Mouse (Mus musculus) CH12.LX (cell line): ENCODE measurements at regions not wholly inside any gene's neighbourhood (a gene's known extent, or its start where the extent isn't known, plus 50 kb on each side); places are given as distances from the start of the nearest gene placed in this dataset.

Experiments used
- DNase-seq: peaks from one replicate; pipeline ENCODE4 v3.0.0-alpha.2; 2013; ENCODE audit errors: extremely low read depth
- H3K27ac ChIP-seq: 2 replicates; pipeline ENCODE4 v1.5.1; 2012; ENCODE audit warnings: low read depth, mild to moderate bottlenecking, control low read depth, moderate library complexity; ENCODE audit not compliant: insufficient read depth
- H3K27me3 ChIP-seq: replicated peaks from 2 replicates; pipeline ENCODE3; 2012; ENCODE audit warnings: inconsistent platforms
- H3K36me3 ChIP-seq, 2 experiments: replicated peaks in 1 of 2; 2 replicates each; pipeline versions ENCODE3 to v1.6.1; 2012; ENCODE audit warnings: inconsistent platforms in 1 of 2, low read length in 1 of 2, mild to moderate bottlenecking in 1 of 2, mixed read lengths in 1 of 2, moderate library complexity in 1 of 2; ENCODE audit not compliant: control insufficient read depth in 1 of 2, insufficient read depth in 1 of 2
- H3K4me1 ChIP-seq, 2 experiments: 2 replicates each; pipeline ENCODE4 v1.6.1; 2012; ENCODE audit warnings: inconsistent platforms in 1 of 2, moderate library complexity in 1 of 2; ENCODE audit not compliant: insufficient read depth in 2 of 2, control insufficient read depth in 1 of 2
- H3K4me2 ChIP-seq: 2 replicates; pipeline ENCODE4 v1.6.1; 2012; ENCODE audit warnings: low read depth, mild to moderate bottlenecking, control low read depth; ENCODE audit not compliant: poor library complexity, insufficient read depth, severe bottlenecking
- H3K4me3 ChIP-seq, 3 experiments: fragments of 150-350 bp in 1 of 3; sonication (generic) in 1 of 3; replicated peaks in 1 of 3; 2 replicates each; pipeline versions ENCODE3 to v1.5.1; 2011 to 2012; ENCODE audit warnings: low read depth in 2 of 3, low read length in 2 of 3, mild to moderate bottlenecking in 2 of 3, moderate library complexity in 2 of 3, control low read depth in 1 of 3, improper control_type of control experiment in 1 of 3, inconsistent platforms in 1 of 3, mixed read lengths in 1 of 3; ENCODE audit not compliant: poor library complexity in 1 of 3
- H3K79me2 ChIP-seq: replicated peaks from 2 replicates; pipeline ENCODE4 v1.6.1; 2012; ENCODE audit warnings: mild to moderate bottlenecking, moderate library complexity; ENCODE audit not compliant: control insufficient read depth, poor library complexity, insufficient read depth, severe bottlenecking; ENCODE audit errors: extremely low read depth
- H3K9ac ChIP-seq: 2 replicates; pipeline ENCODE4 v1.6.1; 2012; ENCODE audit warnings: low read depth, mild to moderate bottlenecking, control low read depth, moderate library complexity; ENCODE audit not compliant: insufficient read depth
- H3K9me3 ChIP-seq: replicated peaks from 2 replicates; pipeline ENCODE3; 2012; ENCODE audit warnings: low read length, inconsistent platforms, mixed read lengths
- BHLHE40 ChIP-seq: IDR thresholded peaks from 2 replicates; pipeline ENCODE4 v1.6.1; 2011; ENCODE audit warnings: mild to moderate bottlenecking, low read depth, low read length, improper control_type of control experiment
- CHD1 ChIP-seq: IDR thresholded peaks from 2 replicates; pipeline ENCODE4 v1.6.1; 2012; ENCODE audit warnings: low read depth, low read length, improper control_type of control experiment, inconsistent platforms
- CHD2 ChIP-seq: IDR thresholded peaks from 2 replicates; pipeline ENCODE4 v1.6.1; 2011; ENCODE audit warnings: low read length, improper control_type of control experiment
- CTCF ChIP-seq, 2 experiments: IDR thresholded peaks in 1 of 2; conservative IDR thresholded peaks in 1 of 2; 2 replicates each; pipeline ENCODE4 v1.5.1; 2011 to 2012; ENCODE audit warnings: low read depth in 2 of 2, low read length in 2 of 2, improper control_type of control experiment in 1 of 2, inconsistent platforms in 1 of 2, mild to moderate bottlenecking in 1 of 2, moderate library complexity in 1 of 2
- E2F4 ChIP-seq: IDR thresholded peaks from 2 replicates; pipeline ENCODE4 v1.6.1; 2011; ENCODE audit warnings: low read depth, low read length, improper control_type of control experiment; ENCODE audit not compliant: insufficient replicate concordance
- EP300 ChIP-seq: IDR thresholded peaks from 2 replicates; pipeline ENCODE4 v1.6.1; 2011; ENCODE audit warnings: low read length, improper control_type of control experiment
- HCFC1 ChIP-seq: IDR thresholded peaks from 2 replicates; pipeline ENCODE4 v1.6.1; 2012; ENCODE audit warnings: low read depth, mild to moderate bottlenecking, inconsistent platforms, low read length, improper control_type of control experiment
- IRF4 ChIP-seq: IDR thresholded peaks from 2 replicates; pipeline ENCODE4 v1.6.1; 2014; ENCODE audit warnings: low read depth, mild to moderate bottlenecking, inconsistent platforms, low read length, improper control_type of control experiment
- JUND ChIP-seq: conservative IDR thresholded peaks from 2 replicates; pipeline ENCODE4 v1.6.1; 2011; ENCODE audit warnings: low read depth, low read length, improper control_type of control experiment
- KAT2A ChIP-seq: IDR thresholded peaks from 2 replicates; pipeline ENCODE4 v1.6.1; 2012; ENCODE audit warnings: low read length, improper control_type of control experiment, inconsistent platforms; ENCODE audit not compliant: insufficient replicate concordance
- MAFK ChIP-seq: IDR thresholded peaks from 2 replicates; pipeline ENCODE4 v1.6.1; 2011; ENCODE audit warnings: low read length, improper control_type of control experiment; ENCODE audit not compliant: insufficient replicate concordance
- MEF2A ChIP-seq: IDR thresholded peaks from 2 replicates; pipeline ENCODE4 v1.6.1; 2014; ENCODE audit warnings: low read depth, mild to moderate bottlenecking, inconsistent platforms, low read length, improper control_type of control experiment, borderline replicate concordance
- MYC ChIP-seq: IDR thresholded peaks from 2 replicates; pipeline ENCODE4 v1.6.1; 2011; ENCODE audit warnings: low read depth, mild to moderate bottlenecking, improper control_type of control experiment, low read length
- NELFE ChIP-seq: IDR thresholded peaks from 2 replicates; pipeline ENCODE4 v1.6.1; 2011; ENCODE audit warnings: low read depth, low read length, improper control_type of control experiment
- PAX5 ChIP-seq: IDR thresholded peaks from 2 replicates; pipeline ENCODE4 v1.6.1; 2012; ENCODE audit warnings: low read length, inconsistent platforms, mixed read lengths
- POLR2A ChIP-seq: IDR thresholded peaks from 2 replicates; pipeline ENCODE4 v1.6.1; 2011; ENCODE audit warnings: low read depth, mild to moderate bottlenecking, improper control_type of control experiment, low read length
- POLR2AphosphoS2 ChIP-seq: IDR thresholded peaks from 2 replicates; pipeline ENCODE4 v1.6.1; 2011; ENCODE audit warnings: low read depth, low read length, improper control_type of control experiment
- SMC3 ChIP-seq: IDR thresholded peaks from 2 replicates; pipeline ENCODE4 v1.6.1; 2011; ENCODE audit warnings: low read depth, low read length, improper control_type of control experiment
- UBTF ChIP-seq: IDR thresholded peaks from 2 replicates; pipeline ENCODE4 v1.6.1; 2012; ENCODE audit warnings: low read depth, mild to moderate bottlenecking, inconsistent platforms, low read length, improper control_type of control experiment, moderate library complexity
- USF1 ChIP-seq: IDR thresholded peaks from 2 replicates; pipeline ENCODE4 v1.6.1; 2014; ENCODE audit warnings: low read depth, mild to moderate bottlenecking, inconsistent platforms, low read length, improper control_type of control experiment
- USF2 ChIP-seq: conservative IDR thresholded peaks from 2 replicates; pipeline ENCODE4 v1.6.1; 2011; ENCODE audit warnings: low read depth, low read length, improper control_type of control experiment
- ZKSCAN1 ChIP-seq: IDR thresholded peaks from 2 replicates; pipeline ENCODE4 v1.6.1; 2012; ENCODE audit warnings: low read depth, inconsistent platforms, low read length, improper control_type of control experiment, borderline replicate concordance
- ZMIZ1 ChIP-seq: IDR thresholded peaks from 2 replicates; pipeline ENCODE4 v1.6.1; 2012; ENCODE audit warnings: low read depth, mild to moderate bottlenecking, inconsistent platforms, low read length, improper control_type of control experiment
- ZNF384 ChIP-seq: IDR thresholded peaks from 2 replicates; pipeline ENCODE4 v1.6.1; 2012; ENCODE audit warnings: low read depth, low read length, improper control_type of control experiment, inconsistent platforms
- dilution Hi-C: fragments of 300-500 bp; cut with MboI; formaldehyde crosslinking; loops from 2 replicates; pipeline ENCODE4 v1.14.3; 2020; ENCODE audit warnings: low sequenced_read_pairs; ENCODE audit not compliant: extremely low pct_unique_long_range_greater_than_20kb, extremely low pct_ligation_motif_present
- in situ Hi-C: fragments of 300-500 bp; cut with MboI; formaldehyde crosslinking; loops from 3 replicates; pipeline ENCODE4 v1.14.3; 2019; ENCODE audit warnings: low sequenced_read_pairs, low pct_ligation_motif_present, low pct_unique_long_range_greater_than_20kb, mixed read lengths

DNA sequence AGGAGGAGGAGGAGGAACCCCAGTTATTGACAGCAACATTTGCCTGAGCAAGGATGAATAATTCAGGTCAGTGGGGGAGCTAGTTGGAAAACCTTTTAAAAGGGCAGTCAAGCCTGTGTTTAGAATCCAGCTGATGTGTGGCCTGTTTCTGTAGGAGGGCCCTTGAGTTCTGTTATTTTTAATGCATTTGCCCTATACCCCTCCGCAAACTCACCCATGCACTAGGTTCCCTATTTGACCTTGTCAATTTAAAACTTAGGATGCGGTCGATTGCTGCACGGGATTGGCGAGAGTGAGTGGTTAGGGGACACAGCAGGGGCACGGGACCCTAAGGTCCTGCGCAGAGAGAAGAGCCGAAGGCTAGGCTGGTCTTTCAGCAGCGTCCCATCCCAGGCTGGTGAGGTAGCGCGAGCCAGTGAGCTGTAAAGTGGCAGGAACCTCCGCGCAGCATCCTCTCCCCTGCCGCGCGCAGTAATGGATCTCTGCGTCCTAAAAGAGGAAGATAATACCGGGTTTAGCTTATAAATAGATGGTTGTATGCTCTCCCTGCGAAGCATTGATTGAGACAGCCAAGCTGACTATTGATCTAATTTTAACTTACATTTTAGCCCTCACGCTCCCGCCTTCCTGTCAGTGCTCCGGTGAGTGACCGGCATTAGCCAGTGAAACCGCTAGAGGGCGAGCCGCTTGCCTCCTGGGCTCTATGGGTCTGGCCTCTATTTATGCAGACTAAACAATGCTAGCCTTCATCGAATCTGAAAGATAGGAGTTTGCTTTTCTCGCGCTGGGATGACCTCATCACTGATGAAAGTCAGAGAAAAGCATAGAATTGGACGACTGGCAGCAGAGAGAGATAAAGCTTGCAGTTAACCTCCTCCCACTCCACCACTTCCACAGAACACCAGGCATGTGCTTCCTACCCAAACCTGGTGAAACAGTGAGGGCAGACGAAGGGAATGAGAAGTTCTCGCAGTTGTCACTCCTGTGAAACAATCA lies 245.5 kb downstream of the Cd47 start (continued):
- TF ChIP-seq UBTF (no peak; the same call in 1 of the 2 replicates), JUND (peak; percentile 62), USF2 (no peak), KAT2A (no peak), BHLHE40 (peak; percentile 84), MYC (peak; percentile 78; the same call in 1 of the 2 replicates), IRF4 (peak; percentile 96), CHD2 (peak; percentile 76), POLR2AphosphoS2 (no peak), PAX5 (no peak), NELFE (peak; percentile 57; the same call in 1 of the 2 replicates), MEF2A (peak; percentile 89; the same call in 1 of the 2 replicates), MAFK (peak; percentile 54; the same call in 1 of the 2 replicates), POLR2A (peak; percentile 62), SMC3 (peak; percentile 87), CHD1 (no peak), EP300 (peak; percentile 66; the same call in 1 of the 2 replicates), E2F4 (peak; percentile 75; the same call in 1 of the 2 replicates), CTCF (conservative IDR thresholded peaks at IDR 0.05 in 1 of 2, IDR thresholded peaks at IDR 0.05 in 1 of 2; ENCODE audit: low read depth in 2 of 2, low read length in 2 of 2) (peak; percentile 79 to 95), HCFC1 (peak; percentile 60)
- TF ChIP-seq, all 38 proteins: peak for 27

DNA sequence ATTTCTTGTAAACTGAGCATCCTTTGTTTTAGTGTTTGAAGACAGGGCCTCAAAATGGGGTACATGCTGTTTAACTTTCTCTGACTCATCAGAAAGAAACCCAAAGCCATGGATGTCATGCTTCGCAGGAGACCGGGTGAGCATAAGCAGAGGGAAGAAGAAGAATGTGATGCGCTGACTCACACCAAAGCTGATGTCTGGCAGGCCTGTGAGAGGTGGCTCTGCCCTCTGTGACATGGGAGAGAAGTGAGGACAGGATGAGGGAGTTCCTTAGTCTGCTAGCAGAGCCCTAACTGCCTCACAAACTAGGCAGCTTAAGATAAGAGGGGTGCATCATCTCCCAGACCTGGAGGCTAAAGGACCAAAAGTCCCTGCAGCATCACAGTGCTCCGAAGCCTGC lies 263.2 kb downstream of the Cd47 start:
- Histone ChIP-seq H3K27ac (no peak overlapping the region), H3K9me3 (peaks cover 3% of the 10 kb centered on the region), H3K4me3 (no peak overlapping the region), H3K27me3 (no peaks in the 10 kb centered on the region), H3K79me2 (no peaks in the 10 kb centered on the region), H3K4me1 (peaks cover 8% of the 10 kb centered on the region in 2 experiments; a peak in 3 of 4 replicates), H3K36me3 (no peaks in the 10 kb centered on the region), H3K4me2 (no peak overlapping the region), H3K9ac (no peak overlapping the region)
- in situ Hi-C loops, result no loop called here
- no peak for DNase-seq
- TF ChIP-seq ZKSCAN1 (no peak), NELFE (no peak), MEF2A (no peak), IRF4 (no peak), ZNF384 (no peak), E2F4 (no peak), ZMIZ1 (no peak), USF1 (no peak), CHD2 (no peak)
- dilution Hi-C loops, result no loop called here
